Mouse (Mus musculus): Measurements from ENCODE around the gene Ltbp3.

The Ltbp3 gene

GRCm38 (mm10) chr19:5788620-5789019, 47.9 kb downstream of the Ltbp3 start:
- CTCF ChIA-PET: interaction anchor here (0.7 to 2.0 kb wide), 2 partner anchors 60 to 62 kb away, joined by 3 to 7 read pairs; no protein-coding TSS in a partner anchor

GRCm38 (mm10) chr19:5789066-5789465, 48.4 kb downstream of the Ltbp3 start:
- CTCF ChIA-PET: interaction anchor here (0.7 kb wide), 2 partner anchors 34 to 59 kb away, joined by 3 read pairs; no protein-coding TSS in a partner anchor

- CTCF ChIA-PET: interaction anchor here (0.9 kb wide), 1 partner anchor 8 kb away, joined by 5 read pairs; no protein-coding TSS in a partner anchor
Observed at GRCm38 (mm10) chr19:5791329-5791728, 50.6 kb downstream of the Ltbp3 start.

GRCm38 (mm10) chr19:5793116-5793515, 52.4 kb downstream of the Ltbp3 start:
- CTCF ChIA-PET: interaction anchor here (0.7 to 1.7 kb wide), 4 partner anchors 10 to 57 kb away, joined by 3 to 11 read pairs (median 4); no protein-coding TSS in a partner anchor

- CTCF ChIA-PET: interaction anchor here (0.5 to 1.7 kb wide), 6 partner anchors 8 to 56 kb away, joined by 3 to 11 read pairs (median 4); no protein-coding TSS in a partner anchor
Observed at GRCm38 (mm10) chr19:5793917-5794770, 53.4 kb downstream of the Ltbp3 start.

- CTCF ChIA-PET: interaction anchor here (0.7 to 1.0 kb wide), 2 partner anchors 8 to 53 kb away, joined by 3 read pairs; no protein-coding TSS in a partner anchor
Observed at GRCm38 (mm10) chr19:5794771-5795576, 54.3 kb downstream of the Ltbp3 start.

GRCm38 (mm10) chr19:5795668-5796572, 55.2 kb downstream of the Ltbp3 start:
- CTCF ChIA-PET: interaction anchor here (0.6 to 1.3 kb wide), 4 partner anchors 9 to 52 kb away, joined by 3 to 5 read pairs (median 4); no protein-coding TSS in a partner anchor

- CTCF ChIA-PET: interaction anchor here (0.6 to 1.3 kb wide), 3 partner anchors 9 to 52 kb away, joined by 3 to 5 read pairs (median 5); no protein-coding TSS in a partner anchor
Observed at GRCm38 (mm10) chr19:5796573-5797111, 55.9 kb downstream of the Ltbp3 start.

- CTCF ChIA-PET: no interaction called here
Observed at GRCm38 (mm10) chr19:5797381-5798111, 56.8 kb downstream of the Ltbp3 start.

- CTCF ChIA-PET: interaction anchor here (0.9 to 2.2 kb wide), 3 partner anchors 8 to 51 kb away, joined by 5 to 13 read pairs (median 7); no protein-coding TSS in a partner anchor
Observed at GRCm38 (mm10) chr19:5798700-5799479, 58.2 kb downstream of the Ltbp3 start.

- CTCF ChIA-PET: interaction anchor here (0.9 to 2.2 kb wide), 4 partner anchors 9 to 50 kb away, joined by 3 to 13 read pairs (median 6); no protein-coding TSS in a partner anchor
Observed at GRCm38 (mm10) chr19:5799566-5800349, 59.1 kb downstream of the Ltbp3 start.

GRCm38 (mm10) chr19:5800350-5800631, 59.6 kb downstream of the Ltbp3 start:
- CTCF ChIA-PET: interaction anchor here (0.9 to 2.2 kb wide), 3 partner anchors 13 to 50 kb away, joined by 3 to 13 read pairs (median 7); no protein-coding TSS in a partner anchor

GRCm38 (mm10) chr19:5800632-5801431, 60.1 kb downstream of the Ltbp3 start:
- CTCF ChIA-PET: interaction anchor here (0.6 to 2.2 kb wide), 5 partner anchors 13 to 192 kb away, joined by 3 to 13 read pairs (median 3); no protein-coding TSS in a partner anchor

- CTCF ChIA-PET: interaction anchor here (0.8 kb wide), 1 partner anchor 192 kb away, joined by 3 read pairs; no protein-coding TSS in a partner anchor
Observed at GRCm38 (mm10) chr19:5801432-5801964, 60.8 kb downstream of the Ltbp3 start.

- CTCF ChIA-PET: interaction anchor here (0.6 to 2.2 kb wide), 3 partner anchors 9 to 43 kb away, joined by 4 to 7 read pairs (median 5); no protein-coding TSS in a partner anchor
Observed at GRCm38 (mm10) chr19:5802011-5802786, 61.5 kb downstream of the Ltbp3 start.

GRCm38 (mm10) chr19:5802787-5803040, 62.0 kb downstream of the Ltbp3 start:
- CTCF ChIA-PET: interaction anchor here (0.6 to 2.2 kb wide), 3 partner anchors 9 to 42 kb away, joined by 4 to 7 read pairs (median 5); no protein-coding TSS in a partner anchor
